Mouse (Mus musculus) heart, embryonic 15.5 days (tissue): ENCODE data around the gene Abl1. TPM values are rescaled to one million over a fixed set of nuclear protein-coding genes. Genes with fewer than 3 reads are reported as not detected.

Experiments
- ATAC-seq: fragments of 200-750 bp; cut with Nextera tagmentation; replicated peaks from 2 replicates; pipeline ENCODE4 v1.8.0; 2017; ENCODE audit warnings: low read depth, moderate TSS enrichment; ENCODE audit not compliant: insufficient number of reproducible peaks, insufficient read depth, low FRiP score
- H3K27ac ChIP-seq: fragments of 300-500 bp; sonication (generic); 2 replicates; pipeline ENCODE4 v1.5.1; 2015; ENCODE audit warnings: mild to moderate bottlenecking, inconsistent platforms
- H3K27me3 ChIP-seq: fragments of 300-500 bp; sonication (generic); 2 replicates; pipeline ENCODE4 v1.6.1; 2015; ENCODE audit warnings: inconsistent platforms
- H3K36me3 ChIP-seq: fragments of 300-500 bp; sonication (generic); 2 replicates; pipeline ENCODE4 v1.6.1; 2015; ENCODE audit warnings: mild to moderate bottlenecking, inconsistent platforms
- H3K4me1 ChIP-seq: fragments of 300-500 bp; sonication (generic); replicated peaks from 2 replicates; pipeline ENCODE4 v1.6.1; 2015; ENCODE audit warnings: inconsistent platforms
- H3K4me2 ChIP-seq: fragments of 300-500 bp; sonication (generic); 2 replicates; pipeline ENCODE4 v1.6.1; 2015; ENCODE audit warnings: inconsistent platforms, mild to moderate bottlenecking, moderate library complexity
- H3K4me3 ChIP-seq: fragments of 300-500 bp; sonication (generic); 2 replicates; pipeline ENCODE4 v1.5.1; 2015; ENCODE audit warnings: mild to moderate bottlenecking, inconsistent platforms
- H3K9ac ChIP-seq: fragments of 300-500 bp; sonication (generic); 2 replicates; pipeline ENCODE4 v1.6.1; 2015; ENCODE audit warnings: mild to moderate bottlenecking, inconsistent platforms
- H3K9me3 ChIP-seq: fragments of 300-500 bp; sonication (generic); replicated peaks from 2 replicates; pipeline ENCODE4 v1.6.1; 2016; ENCODE audit warnings: inconsistent platforms
- WGBS: fragments of 180-500 bp; shearing (Covaris S2); methylation state at CpG from one replicate; pipeline ENCODE4 v1.1.7; 2015; ENCODE audit warnings: mixed read lengths; 5-methylcytosine and 5-hydroxymethylcytosine counted together
- polyA plus RNA-seq: library from polyadenylated mRNA; unstranded; fragments of >200 nt; fragmentation: Nextera tagmentation; extraction: Ambion mirVana; gene quantifications from 2 replicates; pipeline ENCODE4 v1.2.1, GENCODE M21; 2015

Abl1 gene
- polyA plus RNA-seq, 1 experiment from 2014 or later, result 21.9 TPM

- H3K9ac ChIP-seq, result no peak overlapping the region
- H3K4me1 ChIP-seq, result no peaks in the 10 kb centered on the region
- H3K9me3 ChIP-seq, result no peaks in the 10 kb centered on the region
- no peak overlapping the region for H3K4me3 ChIP-seq
- H3K27ac ChIP-seq, result no peak overlapping the region
- 87% methylated on average over 8 of the region's 8 CpGs for WGBS
- no peaks in the 10 kb centered on the region for H3K27me3 ChIP-seq
- no peak overlapping the region for H3K4me2 ChIP-seq
- ATAC-seq, result no peak
- H3K36me3 ChIP-seq, result peaks cover 81% of the 10 kb centered on the region
These were observed 103.1 kb downstream of the Abl1 start for GRCm38 (mm10) chr2:31791260-31791659.

- ATAC-seq, result no peak
- WGBS, result 80% methylated on average over 6 of the region's 6 CpGs
These were observed 104.4 kb downstream of the Abl1 start for GRCm38 (mm10) chr2:31792611-31793010.

GRCm38 (mm10) chr2:31796943-31797342 lies 108.8 kb downstream of the Abl1 start:
- Histone ChIP-seq H3K27me3 (no peaks in the 10 kb centered on the region), H3K9ac (no peak overlapping the region), H3K9me3 (no peaks in the 10 kb centered on the region), H3K36me3 (peaks cover 97% of the 10 kb centered on the region), H3K4me3 (no peak overlapping the region), H3K4me1 (no peaks in the 10 kb centered on the region), H3K27ac (no peak overlapping the region), H3K4me2 (no peak overlapping the region)
- 84% methylated on average over 3 of the region's 3 CpGs for WGBS
- ATAC-seq, result no peak

More at GRCm38 (mm10) chr2:31792611-31793010, 104.4 kb downstream of the Abl1 start:
- Histone ChIP-seq H3K4me3 (no peak overlapping the region), H3K27me3 (no peaks in the 10 kb centered on the region), H3K4me1 (no peaks in the 10 kb centered on the region), H3K27ac (no peak overlapping the region), H3K4me2 (no peak overlapping the region), H3K9me3 (no peaks in the 10 kb centered on the region), H3K36me3 (peaks cover 89% of the 10 kb centered on the region), H3K9ac (no peak overlapping the region)

- H3K36me3 ChIP-seq, result peaks cover 87% of the 10 kb centered on the region
- no peak overlapping the region for H3K4me2 ChIP-seq
- no peak overlapping the region for H3K27ac ChIP-seq
- H3K27me3 ChIP-seq, result no peaks in the 10 kb centered on the region
- H3K4me3 ChIP-seq, result no peak overlapping the region
- peaks cover 8% of the 10 kb centered on the region for H3K4me1 ChIP-seq
- no peaks in the 10 kb centered on the region for H3K9me3 ChIP-seq
- ATAC-seq, result no peak
- WGBS, result 85% methylated on average over 9 of the region's 9 CpGs
- no peak overlapping the region for H3K9ac ChIP-seq
These were observed 113.2 kb downstream of the Abl1 start for GRCm38 (mm10) chr2:31801416-31801815.

GRCm38 (mm10) chr2:31802811-31803210 lies 114.6 kb downstream of the Abl1 start:
- Histone ChIP-seq H3K4me2 (no peak overlapping the region), H3K9me3 (no peaks in the 10 kb centered on the region), H3K27me3 (no peaks in the 10 kb centered on the region), H3K9ac (no peak overlapping the region), H3K4me3 (no peak overlapping the region), H3K27ac (no peak overlapping the region), H3K36me3 (peaks cover 73% of the 10 kb centered on the region), H3K4me1 (peaks cover 8% of the 10 kb centered on the region)
- no peak for ATAC-seq
- WGBS, result 86% methylated on average over 8 of the region's 8 CpGs

- no peaks in the 10 kb centered on the region for H3K27me3 ChIP-seq
- H3K9ac ChIP-seq, result no peak overlapping the region
- peaks cover 66% of the 10 kb centered on the region for H3K36me3 ChIP-seq
- no peak overlapping the region for H3K27ac ChIP-seq
- no peak for ATAC-seq
- no peaks in the 10 kb centered on the region for H3K9me3 ChIP-seq
- no peak overlapping the region for H3K4me2 ChIP-seq
- 77% methylated on average over 14 of the region's 14 CpGs for WGBS
- peaks cover 10% of the 10 kb centered on the region for H3K4me1 ChIP-seq
- H3K4me3 ChIP-seq, result no peak overlapping the region
These were observed 115.3 kb downstream of the Abl1 start for GRCm38 (mm10) chr2:31803480-31803879.

- WGBS, result 62% methylated on average over 9 of the region's 9 CpGs
- no peak for ATAC-seq
These were observed 118.6 kb downstream of the Abl1 start for GRCm38 (mm10) chr2:31806639-31807382.

GRCm38 (mm10) chr2:31808410-31809357 lies 120.5 kb downstream of the Abl1 start:
- Histone ChIP-seq H3K4me2 (no peak overlapping the region), H3K9me3 (no peaks in the 10 kb centered on the region), H3K27me3 (0 out of 2 replicates have a peak, but pooled peaks cover 14% of the 10 kb centered on the region), H3K27ac (no peak overlapping the region), H3K36me3 (peaks cover 14% of the 10 kb centered on the region; the same call in 1 of the 2 replicates), H3K4me1 (peaks cover 15% of the 10 kb centered on the region), H3K9ac (no peak overlapping the region), H3K4me3 (no peak overlapping the region)
- WGBS, result 43% methylated on average over 28 of the region's 28 CpGs
- no peak for ATAC-seq

More at GRCm38 (mm10) chr2:31806639-31807382, 118.6 kb downstream of the Abl1 start:
- no peak overlapping the region for H3K4me2 ChIP-seq
- peaks cover 33% of the 10 kb centered on the region for H3K36me3 ChIP-seq
- H3K9me3 ChIP-seq, result no peaks in the 10 kb centered on the region
- H3K9ac ChIP-seq, result no peak overlapping the region
- H3K4me1 ChIP-seq, result peaks cover 15% of the 10 kb centered on the region
- H3K27me3 ChIP-seq, result 0 out of 2 replicates have a peak, but pooled peaks cover 10% of the 10 kb centered on the region
- no peak overlapping the region for H3K27ac ChIP-seq
- H3K4me3 ChIP-seq, result no peak overlapping the region

GRCm38 (mm10) chr2:31809358-31809740 lies 121.2 kb downstream of the Abl1 start:
- Histone ChIP-seq H3K9me3 (no peaks in the 10 kb centered on the region), H3K27me3 (0 out of 2 replicates have a peak, but pooled peaks cover 14% of the 10 kb centered on the region), H3K4me3 (no peak overlapping the region), H3K9ac (no peak overlapping the region), H3K27ac (no peak overlapping the region), H3K36me3 (peaks cover 7% of the 10 kb centered on the region; the same call in 1 of the 2 replicates), H3K4me2 (no peak overlapping the region), H3K4me1 (peaks cover 15% of the 10 kb centered on the region)
- WGBS, result 40% methylated on average over 2 of the region's 2 CpGs
- ATAC-seq, result no peak

GRCm38 (mm10) chr2:31810444-31810843 lies 122.3 kb downstream of the Abl1 start, which contains the start of gene Qrfp:
Gene Qrfp (minus strand): TSS chr2:31810580.
- H3K9ac ChIP-seq, result no peak within 1 kb of the TSS
- 47% methylated on average over 12 of the region's 12 CpGs for WGBS
- 0 out of 2 replicates have a peak, but pooled peaks cover 20% of the 10 kb centered on the region for H3K27me3 ChIP-seq
- H3K9me3 ChIP-seq, result no peaks in the 10 kb centered on the region
- H3K4me3 ChIP-seq, result no peak within 1 kb of the TSS
- peaks cover 15% of the 10 kb centered on the region for H3K4me1 ChIP-seq
- no peak within 1 kb of the TSS for H3K27ac ChIP-seq
- H3K36me3 ChIP-seq, result no peaks in the 10 kb centered on the region
- ATAC-seq, result no peak
- H3K4me2 ChIP-seq, result no peak within 1 kb of the TSS
